Mouse (Mus musculus) large intestine, adult 2 months (tissue): Measurements from ENCODE around the gene Ptgir. TPM values are rescaled to one million over a fixed set of nuclear protein-coding genes. Genes with fewer than 3 reads are reported as not detected.
"Not testable (repeated sequence)": the region's sequence is repeated elsewhere in the genome, so short reads cannot be mapped to it uniquely, and the experiment has no call there.

Experiments used
- DNase-seq: peaks from one replicate; pipeline ENCODE4 v3.0.0-alpha.2; 2012; ENCODE audit warnings: low read depth, low spot score
- WGBS: fragments of 180-500 bp; shearing (Covaris S2); methylation state at CpG from one replicate; pipeline ENCODE4 v1.1.7; 2018; 5-methylcytosine and 5-hydroxymethylcytosine counted together
- polyA plus RNA-seq: library from polyadenylated mRNA; depleted of rRNA; stranded (reverse); fragments of >200 nt; gene quantifications from 2 replicates; pipeline ENCODE4 v1.2.3, GENCODE M21; 2012

Ptgir gene
- polyA plus RNA-seq, 1 experiment, result 1.5 TPM

DNA sequence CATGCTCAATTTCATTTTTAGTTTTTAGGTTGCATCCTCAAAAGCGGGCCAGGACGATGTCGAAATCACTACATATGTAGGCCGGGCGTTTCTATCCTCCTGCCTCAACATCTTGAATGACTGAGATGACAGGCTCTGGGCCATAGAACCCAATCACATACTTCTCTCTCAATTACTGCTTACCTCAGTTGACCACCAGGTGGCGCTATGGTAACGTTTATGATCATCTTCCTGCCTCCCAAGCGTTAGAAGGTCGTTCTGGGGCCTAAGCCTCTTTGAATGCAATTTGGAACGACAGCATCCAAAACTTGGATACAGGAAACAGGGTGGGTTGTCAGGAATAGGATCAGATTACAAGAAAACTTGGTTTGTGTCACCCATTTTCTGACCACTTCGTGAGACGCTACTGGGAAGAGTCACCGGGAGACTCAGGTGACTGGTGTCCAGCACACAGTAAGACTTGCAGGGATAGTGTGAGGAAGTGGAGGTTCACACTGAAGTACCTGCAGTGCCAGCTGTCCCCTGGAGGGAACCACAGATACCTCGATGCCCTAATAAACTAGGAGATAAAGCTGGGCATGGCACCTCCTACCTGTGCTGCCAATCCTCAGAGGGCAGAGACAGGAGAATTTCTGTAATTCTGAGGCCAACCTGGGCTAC lies 25.8 kb downstream of the Ptgir start:
- WGBS, result 18% methylated on average over 14 of the region's 14 CpGs
- DNase-seq, result peak; percentile 87

DNA sequence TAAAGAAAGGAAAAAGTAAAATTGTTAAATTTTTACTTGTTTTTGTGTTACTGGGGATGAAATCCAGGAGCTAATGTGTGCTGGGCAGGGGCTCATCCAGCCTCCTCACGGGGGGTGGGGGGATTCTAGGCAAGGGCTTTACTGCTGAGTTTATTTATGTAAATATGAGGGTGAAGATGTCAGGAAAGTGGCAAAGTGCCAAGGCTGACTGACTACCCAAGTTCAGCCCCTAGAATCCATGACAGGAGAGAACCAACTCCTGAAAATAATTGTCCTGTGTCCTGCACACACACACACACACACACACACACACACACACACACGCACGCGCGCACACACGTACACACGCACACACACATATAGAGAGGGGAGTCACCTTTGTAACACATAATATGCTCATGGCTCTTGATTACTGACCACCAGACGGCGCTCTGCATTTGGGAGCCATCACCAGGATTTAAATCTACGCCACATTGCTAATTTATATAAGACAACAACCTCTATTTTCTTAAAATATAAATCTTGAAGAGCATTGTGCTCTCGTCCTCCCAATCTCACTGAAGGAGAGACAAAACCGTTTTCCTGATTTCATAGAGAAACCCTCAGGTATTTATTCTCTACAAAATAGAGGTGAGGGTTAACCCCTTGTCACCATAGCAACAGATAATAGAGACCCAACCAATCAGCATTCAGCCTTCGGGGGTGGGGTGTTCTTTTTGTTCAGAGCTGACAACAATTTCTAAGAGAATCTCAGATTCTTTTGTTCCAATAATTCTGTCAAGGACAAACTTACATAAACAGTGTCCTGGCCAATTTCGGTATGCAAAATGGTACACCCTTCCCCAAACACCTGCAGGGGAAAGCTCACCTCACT lies 26.7 kb downstream of the Ptgir start:
- no peak for DNase-seq
- 34% methylated on average over 14 of the region's 14 CpGs for WGBS

DNA sequence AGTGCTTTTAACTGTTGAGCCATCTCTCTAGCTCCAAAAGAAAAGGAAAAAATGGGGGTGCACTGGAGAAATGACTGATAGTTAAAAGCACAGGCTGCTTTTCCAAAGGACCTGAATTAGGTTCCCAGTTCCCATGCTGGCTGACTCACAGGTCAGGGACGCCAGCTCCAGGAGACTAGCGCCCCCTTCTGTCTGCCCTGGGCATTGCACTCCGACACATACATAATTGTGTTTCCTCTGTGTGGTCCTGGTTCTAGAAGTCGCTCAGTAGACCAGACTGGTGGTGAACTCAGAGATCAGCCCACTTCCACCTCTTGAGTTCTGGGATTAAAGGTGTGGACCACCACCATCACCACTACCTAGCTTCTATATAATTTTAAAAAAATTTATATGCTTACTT lies 31.0 kb downstream of the Ptgir start:
- 47% methylated on average over 4 of the region's 4 CpGs for WGBS
- no peak for DNase-seq

DNA sequence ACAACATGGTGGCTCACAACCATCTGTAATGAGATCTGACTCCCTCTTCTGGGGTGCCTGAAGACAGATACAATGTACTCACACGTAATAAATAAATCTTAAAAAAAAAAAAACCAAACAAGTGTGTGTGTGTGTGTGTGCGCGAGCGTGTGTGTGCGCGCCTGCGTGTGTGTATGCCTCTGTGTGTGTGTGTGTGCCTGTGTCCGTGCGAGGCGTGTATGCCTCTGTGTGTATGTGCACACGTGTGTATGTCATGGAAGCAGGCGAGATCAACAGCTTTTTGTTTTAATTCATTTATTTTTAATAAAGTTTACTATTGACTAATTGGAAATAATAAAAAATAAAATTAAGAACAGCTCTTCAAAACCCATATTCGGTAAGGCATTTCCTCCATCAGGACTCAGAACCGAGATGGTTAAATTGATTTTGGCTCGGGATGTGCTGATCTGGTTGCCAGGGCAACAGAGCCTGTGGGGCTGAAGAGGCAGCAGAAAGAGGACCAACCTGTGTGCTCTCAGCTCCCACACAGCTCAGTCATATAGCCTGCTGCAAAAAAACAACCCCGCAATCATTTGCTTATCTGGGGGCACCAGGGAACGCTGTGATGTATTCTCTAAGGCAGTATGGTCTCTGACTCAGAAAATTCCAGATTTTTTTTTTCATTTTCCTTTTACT lies 32.0 kb downstream of the Ptgir start:
- 70% methylated on average over 17 of the region's 17 CpGs for WGBS
- no peak for DNase-seq

DNA sequence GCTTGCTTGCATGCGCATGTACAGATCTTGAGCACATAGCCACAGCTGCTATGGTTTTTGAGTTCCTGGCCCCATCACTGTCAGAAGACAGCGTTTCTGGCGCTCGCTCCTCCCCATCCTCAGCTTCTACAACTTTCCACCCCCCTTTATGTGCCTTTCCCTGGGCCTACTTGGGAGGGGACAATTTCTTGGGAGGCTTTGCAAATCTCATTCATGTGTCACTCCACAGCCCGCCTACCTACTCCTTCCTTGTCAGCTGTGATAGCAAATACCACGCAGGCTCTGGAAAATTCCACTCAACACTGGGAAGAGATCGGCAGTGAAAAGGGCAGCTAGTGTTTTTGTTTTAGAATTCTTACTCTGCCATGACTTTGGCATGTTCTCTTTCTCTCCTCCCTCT lies 34.0 kb downstream of the Ptgir start:
- 54% methylated on average over 7 of the region's 7 CpGs for WGBS
- DNase-seq, result no peak

DNA sequence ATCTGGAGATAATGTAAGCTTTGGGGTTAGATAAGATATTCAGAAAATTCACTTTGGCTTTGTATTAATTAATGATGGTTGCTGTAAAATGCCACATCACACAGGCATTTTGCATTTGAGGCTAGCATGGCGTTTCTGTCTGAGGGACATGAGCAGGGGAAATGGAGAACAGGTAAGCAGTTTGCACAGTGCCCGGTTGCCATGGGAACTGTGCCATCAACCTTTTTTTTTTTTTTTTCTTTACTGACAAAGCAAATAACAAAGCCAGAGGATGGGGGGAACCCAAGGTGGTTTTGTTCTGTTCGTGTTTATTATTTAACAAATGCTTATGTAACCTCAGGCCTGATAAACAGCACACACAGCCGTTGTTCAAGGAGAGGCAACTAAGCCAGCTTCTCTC lies 36.6 kb downstream of the Ptgir start:
- 53% methylated on average over 4 of the region's 4 CpGs for WGBS
- DNase-seq, result no peak

DNA sequence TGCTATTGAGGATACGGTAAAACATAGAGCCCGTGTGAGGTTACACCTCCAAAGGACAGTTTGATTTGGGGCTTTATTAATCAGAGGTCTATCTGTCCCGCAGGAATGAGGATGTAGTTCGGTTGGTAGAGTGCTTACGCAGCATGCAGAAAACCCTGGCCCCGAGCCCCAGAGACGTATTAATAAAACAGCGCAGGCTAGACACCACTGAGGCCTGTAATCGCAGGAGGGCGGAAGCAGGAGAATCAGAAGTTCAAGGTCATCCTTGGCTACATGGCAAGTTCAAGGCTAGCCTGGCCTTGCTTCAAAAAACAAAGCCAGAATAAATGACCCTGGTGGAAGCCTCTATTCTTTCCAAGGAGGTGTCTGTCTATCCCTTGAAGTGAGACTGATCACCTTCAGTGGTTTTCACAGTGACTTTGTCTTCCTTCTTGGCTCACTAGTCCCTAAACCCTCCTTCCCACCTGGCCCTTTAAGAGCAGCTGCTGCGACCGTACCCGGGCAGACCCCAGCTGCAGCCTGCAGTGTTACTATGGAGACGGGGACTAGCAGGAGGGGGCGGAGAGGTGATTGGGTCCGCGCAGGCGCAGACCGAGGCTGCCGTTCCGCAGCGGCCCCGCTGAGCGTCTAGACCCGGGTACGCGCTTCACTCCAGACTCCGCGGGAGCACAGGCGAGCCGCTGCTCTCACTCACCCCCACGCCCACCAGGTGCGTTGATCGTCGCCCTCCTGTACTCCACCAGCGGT lies 37.9 kb downstream of the Ptgir start, which contains the start of gene Pnmal2:
Gene Pnmal2 (plus strand): TSS at position 622 of the 747 bp plus-strand sequence.
- 23% methylated on average over 36 of the region's 36 CpGs for WGBS
- DNase-seq, result no peak

DNA sequence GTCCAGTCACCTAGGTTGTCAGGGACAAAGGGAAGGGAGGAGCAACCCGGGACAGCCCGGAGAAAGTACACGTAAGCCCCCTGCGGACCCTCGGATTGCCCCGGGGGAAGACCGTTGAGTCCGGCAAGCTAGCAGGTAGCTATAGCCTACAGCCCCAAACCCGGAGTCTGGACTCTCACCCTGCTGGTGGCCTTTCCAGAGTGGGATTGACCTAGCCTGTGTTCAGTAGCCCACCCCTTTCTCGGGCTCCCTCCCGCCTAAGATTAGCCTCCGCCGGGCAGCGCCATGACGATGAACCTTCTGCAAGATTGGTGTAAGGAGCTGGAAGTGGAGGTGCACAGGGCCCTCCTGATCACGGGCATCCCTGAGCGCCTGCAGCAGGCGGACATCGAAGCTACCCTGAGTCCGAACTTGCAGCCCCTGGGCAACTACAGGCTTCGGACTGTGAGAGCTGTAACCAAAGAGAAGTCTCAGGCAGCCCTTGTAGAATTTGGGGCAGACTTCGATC lies 38.6 kb downstream of the Ptgir start:
- 11% methylated on average over 22 of the region's 22 CpGs for WGBS
- no peak for DNase-seq

DNA sequence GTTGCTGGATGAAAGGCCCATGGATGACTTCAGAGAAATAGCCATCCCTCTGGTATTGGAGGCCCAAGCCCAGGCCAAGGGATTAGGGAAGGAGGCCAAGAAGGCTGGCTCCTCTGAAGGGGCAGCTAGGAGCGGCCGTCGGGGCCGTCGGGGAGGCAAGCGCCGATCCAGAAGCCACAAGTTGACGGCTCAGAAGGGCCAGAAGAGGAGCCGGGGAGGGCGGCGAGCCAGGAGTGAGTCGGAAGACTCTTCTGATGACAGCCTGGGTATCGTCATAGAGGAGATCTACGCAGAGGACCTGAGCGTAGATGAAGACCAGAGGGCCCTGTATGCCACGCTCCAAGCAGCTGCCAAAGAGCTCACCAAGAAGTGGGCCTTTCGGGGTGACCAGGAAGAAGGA lies 39.1 kb downstream of the Ptgir start:
- no peak for DNase-seq
- WGBS, result 44% methylated on average over 17 of the region's 17 CpGs

DNA sequence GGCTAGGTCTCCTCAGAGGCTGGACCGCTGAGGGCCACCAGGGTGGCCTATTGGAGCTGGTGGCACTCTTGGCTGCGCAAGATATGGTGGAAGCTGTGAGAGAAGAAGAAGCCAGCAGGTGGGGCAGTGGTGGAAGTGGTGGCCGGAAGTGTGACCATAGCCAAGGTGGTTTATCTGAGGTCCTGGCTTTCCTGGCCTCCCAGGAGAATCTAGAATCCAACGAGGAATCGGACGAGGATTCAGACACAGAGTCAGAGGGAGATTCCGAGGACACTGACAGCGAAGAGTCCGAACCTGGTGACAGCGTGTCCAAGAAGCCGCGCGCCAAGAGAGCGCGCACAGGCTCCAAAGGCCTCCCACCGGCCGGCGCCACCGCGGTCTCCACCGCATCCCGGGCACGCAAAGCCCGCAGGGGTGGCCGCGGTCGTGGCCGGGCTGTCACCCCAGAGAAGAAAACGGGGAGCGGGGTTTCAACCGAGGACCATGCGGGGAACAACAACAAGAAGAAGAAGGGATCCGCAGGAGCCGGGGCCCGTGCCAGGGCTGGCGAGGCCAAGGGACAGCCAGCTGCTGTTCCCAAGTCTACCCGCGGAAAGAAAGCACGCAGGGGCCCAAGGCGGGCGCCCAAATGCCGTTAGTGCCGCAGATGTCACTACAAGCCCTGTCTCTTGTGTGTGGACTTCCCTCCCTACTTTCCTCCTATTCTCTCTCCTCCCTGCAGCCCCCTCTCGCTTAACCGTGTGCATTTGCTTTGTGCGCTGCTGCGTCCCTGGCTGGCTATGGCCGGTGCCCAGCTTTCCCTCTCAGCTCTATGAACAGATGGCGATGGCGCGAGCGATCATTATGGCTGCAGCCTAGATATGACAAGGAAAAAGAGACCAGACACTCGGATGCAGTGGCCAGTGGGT lies 40.4 kb downstream of the Ptgir start:
- DNase-seq, result no peak
- WGBS, result 13% methylated on average over 53 of the region's 53 CpGs

DNA sequence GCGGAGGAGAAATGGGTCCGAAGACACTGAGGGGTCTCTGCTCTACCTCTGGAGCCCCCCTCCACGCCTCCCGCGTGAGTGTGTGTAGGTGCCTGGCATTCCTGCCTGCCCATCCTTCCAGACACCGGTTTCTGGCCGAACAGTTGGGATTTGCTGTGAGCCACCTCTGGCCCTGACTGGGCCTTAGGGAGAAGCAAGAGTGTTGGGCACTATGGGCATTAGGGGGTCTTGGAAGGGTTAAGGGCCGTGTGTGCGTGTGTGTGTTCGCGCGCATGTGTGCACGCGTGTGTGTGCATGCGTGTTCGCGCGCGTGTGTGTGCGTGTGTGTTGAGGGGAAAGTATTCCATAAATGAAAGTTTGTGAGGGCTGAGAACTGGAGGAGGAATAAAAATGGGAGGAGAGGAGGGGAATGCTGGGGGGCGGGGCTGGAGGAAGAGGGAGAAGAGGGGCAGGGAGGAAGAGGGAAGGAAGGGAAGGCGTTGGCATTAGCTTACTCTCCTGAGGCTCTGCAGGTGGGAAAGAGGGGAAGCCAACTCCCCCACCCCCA lies 41.1 kb downstream of the Ptgir start:
- DNase-seq, result no peak
- 21% methylated on average over 21 of the region's 22 CpGs for WGBS

DNA sequence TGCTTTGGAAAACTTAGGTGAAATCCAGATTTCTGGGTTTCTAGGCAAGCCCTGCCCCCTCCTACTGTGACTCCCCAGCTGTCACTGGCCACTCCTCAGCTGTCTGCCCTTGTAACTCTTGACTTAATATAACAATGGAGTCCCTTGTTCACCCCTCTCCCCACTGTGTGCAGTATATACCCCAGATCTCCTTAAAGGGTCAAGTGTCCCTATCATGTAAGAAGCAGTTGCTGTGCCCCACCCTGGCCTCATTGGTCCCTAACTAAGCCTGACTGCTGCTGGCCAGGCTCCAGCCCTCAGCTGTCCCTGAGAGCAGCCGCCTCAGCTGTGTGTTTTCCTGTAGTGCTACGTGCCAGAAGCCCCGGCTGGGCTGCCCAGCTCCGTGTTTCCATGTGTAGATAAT lies 41.7 kb downstream of the Ptgir start:
- no peak for DNase-seq
- 2% methylated on average over 4 of the region's 4 CpGs for WGBS

DNA sequence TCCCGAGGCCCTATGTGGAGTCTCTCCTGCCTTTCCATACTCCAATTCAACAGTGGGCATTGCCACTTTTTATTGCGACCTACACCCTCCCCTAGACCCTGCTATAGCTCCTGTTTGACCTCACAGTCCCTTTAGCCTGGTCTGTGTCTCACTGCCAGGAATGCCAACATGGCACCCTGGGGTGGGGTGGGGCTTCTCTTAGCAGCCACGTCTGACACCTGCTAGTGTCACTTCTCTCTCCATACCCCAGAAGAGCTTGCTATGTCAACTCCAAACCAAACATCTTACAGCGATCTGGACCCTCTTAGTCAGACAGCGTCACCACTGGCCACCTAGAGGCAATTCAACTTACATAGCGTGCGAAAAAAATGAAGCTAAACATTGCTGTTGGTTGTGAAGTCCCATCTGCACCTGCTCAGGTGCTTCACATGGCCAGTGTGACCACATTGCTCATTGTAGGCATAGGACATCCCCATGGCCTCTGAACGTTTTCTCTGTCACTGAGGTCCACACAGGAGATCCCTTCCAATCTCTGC lies 42.7 kb downstream of the Ptgir start:
- no peak for DNase-seq
- 84% methylated on average over 8 of the region's 8 CpGs for whole genome bisulfite sequencing

DNA sequence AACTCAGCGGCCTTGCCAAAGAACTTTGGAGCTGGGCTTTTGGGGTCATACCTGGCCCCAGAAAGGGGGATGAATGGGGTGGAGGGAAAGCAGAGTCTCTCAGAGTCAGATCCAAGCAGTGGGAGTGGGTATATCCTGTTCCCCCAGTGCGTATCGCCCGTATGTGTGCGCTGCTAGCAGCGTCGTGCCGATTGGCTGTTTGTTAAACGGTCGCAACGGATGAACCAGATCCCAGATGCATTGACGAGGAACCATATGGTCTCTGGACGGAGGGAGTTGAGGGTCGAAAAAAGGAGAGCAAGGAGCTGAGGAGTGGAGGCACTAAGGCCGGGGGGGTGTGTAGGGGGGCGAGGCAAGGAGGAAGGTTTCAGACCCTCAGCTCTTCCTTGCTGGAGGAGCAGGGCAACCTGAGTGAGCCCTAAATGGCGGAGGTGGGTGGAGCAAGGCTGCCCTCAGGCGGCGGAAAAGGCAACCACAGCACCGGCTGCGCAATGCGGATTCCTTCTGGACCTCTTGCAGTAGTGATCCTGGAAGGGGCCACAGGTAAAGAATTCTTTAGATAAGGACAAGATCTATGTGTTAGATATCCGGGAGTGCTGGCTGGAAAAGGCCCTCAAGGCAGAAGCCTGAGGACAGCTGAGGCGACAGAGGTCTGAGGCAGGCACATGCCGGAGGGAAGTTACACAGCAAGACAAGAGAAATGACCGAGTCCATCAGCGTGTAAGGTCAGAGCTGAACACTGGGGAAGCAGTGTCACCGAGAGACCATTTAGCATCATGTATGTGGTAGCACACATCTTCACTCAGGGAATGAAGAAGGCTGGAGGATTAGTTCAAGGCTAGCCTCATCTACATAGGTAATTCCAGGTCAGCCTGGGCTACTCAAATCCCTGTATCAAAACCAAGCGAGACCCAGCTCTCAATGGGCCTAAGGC lies 43.9 kb downstream of the Ptgir start:
- no peak for DNase-seq
- WGBS, result 11% methylated on average over 29 of the region's 29 CpGs

DNA sequence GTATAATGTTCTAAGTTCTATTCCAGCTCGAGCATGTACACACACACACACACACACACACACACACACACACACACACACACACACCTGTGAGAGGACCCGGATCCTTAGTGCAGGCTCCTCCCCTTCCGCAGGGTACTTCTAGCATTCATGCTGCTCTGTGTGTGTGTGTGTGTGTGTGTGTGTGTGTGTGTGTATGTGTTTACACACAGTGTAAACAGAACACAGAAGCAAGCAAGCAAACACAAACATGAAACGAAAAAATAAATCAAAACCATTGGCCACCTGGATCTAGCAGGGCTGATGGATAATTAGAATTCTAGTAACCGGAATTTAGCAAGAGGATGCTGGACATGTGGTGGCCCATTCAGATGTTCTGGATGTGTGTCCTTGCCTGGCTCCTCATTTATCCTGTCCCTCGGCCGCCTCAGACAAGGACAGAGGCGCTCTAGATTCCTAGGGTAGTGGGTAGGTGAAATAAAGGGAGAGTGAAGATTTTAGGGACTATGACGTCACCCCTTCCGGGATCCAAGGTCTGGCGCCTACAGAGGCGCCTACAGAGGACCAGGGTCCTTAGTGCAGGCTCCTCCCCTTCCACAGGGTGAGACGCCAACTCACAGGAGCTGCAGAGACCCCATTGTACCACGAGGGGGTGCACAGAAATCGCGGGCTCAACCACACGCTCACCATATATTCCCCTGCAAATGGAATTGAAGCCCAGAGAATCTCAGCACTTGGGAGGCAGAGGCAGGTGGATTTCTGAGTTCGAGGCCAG lies 44.8 kb downstream of the Ptgir start:
- no peak for DNase-seq

DNA sequence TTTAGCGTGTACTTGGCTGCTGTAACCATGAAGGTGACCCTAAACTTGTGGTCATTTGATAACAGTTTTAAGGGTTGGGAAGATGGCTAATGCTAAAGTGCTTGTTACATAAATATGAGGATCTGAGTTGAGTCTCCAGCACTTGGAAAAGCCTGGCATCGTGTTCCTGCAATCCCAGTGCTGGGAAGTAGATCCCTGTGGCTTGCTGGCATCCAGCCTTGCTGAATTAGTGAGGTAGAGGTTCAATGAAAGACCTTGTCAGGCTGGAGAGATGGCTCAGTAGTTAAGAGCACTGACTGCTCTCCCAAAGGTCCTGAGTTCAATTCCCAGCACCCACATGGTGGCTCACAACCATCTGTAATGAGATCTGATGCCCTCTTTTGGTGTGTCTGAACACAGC lies 47.5 kb downstream of the Ptgir start:
- not testable (repeated sequence) for DNase-seq
- 57% methylated on average over 2 of the region's 2 CpGs for WGBS

More for the DNA sequence above, 44.8 kb downstream of the Ptgir start:
- WGBS, result 21% methylated on average over 18 of the region's 18 CpGs
